Mouse (Mus musculus): ENCODE measurements around the gene Cep164.
A peak's percentile ranks its signal among the peaks of the same experiment; 100 is the strongest.
"Not testable (repeated sequence)": the region's sequence is repeated elsewhere in the genome, so short reads cannot be mapped to it uniquely, and the experiment has no call there.

Gene Cep164

DNA sequence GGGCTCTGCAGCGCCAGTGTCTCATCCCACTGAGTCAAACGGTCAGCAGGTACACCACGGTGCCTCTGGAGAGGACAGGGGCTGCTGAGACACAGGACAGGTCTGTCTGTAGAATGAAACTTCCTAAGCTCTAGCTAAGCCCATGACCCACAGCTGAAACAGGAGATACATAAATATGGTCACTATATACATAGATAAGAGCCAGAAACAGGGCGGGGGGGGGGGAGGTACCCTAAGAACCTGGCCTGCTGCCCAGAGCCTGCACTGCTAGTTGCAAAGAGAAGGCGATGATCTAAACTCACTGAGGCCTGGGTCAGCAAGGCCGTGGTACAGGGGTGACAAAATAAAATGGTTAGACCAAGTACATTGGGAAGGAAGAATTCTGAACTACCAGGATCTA is 40.9 kb downstream of the Cep164 start:
- no peak for DNase-seq (ENCODE audit: low spot score in 2 of 2)

GRCm38 (mm10) chr9:45787071-45787470 is 41.4 kb downstream of the Cep164 start:
- no peak for DNase-seq (ENCODE audit: low spot score in 2 of 2)

- DNase-seq (ENCODE audit: low spot score in 2 of 2) = no peak
These were observed 45.0 kb downstream of the Cep164 start for GRCm38 (mm10) chr9:45783249-45784069.

DNA sequence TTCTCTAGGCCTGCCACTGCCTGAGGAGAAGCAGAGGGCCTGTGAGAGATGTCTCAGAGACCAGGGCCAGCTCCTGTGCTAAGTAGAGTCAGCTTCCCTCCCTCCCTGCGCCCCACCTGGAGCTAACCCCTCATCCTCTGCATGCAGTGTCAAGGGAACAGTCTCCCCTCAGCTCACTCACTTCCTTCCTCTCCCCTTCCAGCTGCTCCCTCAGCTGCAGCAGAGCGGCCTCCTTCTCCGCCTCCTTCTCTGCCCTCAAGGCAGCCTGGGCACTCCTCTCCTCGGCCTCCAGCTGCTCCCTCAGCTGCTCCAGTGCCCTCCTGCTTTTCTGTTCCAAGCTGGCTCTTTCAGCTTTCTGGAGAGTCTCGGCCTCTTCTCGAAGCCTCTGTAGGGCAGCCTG is 49.3 kb downstream of the Cep164 start:
- DNase-seq (ENCODE audit: low spot score in 2 of 2) = no peak

DNA sequence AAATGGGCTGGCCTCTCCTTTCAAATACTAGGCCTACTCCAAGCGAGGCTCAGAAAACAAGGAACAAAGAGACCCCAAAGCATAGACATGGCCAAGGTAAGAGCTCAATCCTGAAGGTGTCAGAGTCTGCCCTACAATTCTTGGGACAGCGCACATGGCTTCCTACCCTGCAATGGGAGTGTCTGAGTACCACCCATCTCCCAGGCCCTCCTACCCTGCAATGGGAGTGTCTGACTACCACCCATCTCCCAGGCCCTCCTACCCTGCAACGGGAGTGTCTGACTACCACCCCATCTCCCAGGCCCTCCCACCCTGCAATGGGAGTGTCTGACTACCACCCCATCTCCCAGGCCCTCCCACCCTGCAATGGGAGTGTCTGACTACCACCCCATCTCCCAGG is 52.3 kb downstream of the Cep164 start:
- not testable (repeated sequence) for DNase-seq (ENCODE audit: low spot score in 2 of 2)

DNA sequence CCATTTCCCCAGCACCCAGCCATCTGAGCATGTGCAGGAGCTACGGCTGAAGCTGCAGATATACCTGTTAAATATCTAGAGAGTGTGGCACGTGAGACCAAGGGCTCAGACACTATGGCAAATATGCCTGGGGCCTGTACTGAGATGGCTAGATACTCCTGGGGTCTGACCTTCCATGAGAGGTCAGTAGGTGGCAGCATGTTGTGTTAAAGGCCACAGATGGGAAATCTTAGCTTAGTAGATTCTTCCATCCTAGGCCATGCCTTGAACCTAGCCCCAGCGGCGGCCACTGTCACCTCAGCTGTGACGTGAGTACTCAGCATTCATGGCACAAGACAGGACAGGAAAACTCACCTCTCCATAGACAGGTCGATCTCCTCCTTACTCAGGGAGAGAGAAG is 54.4 kb downstream of the Cep164 start:
- no peak for DNase-seq (ENCODE audit: low spot score in 2 of 2)

- no peak for DNase-seq (ENCODE audit: low spot score in 2 of 2)
These were observed 58.9 kb downstream of the Cep164 start for GRCm38 (mm10) chr9:45769596-45769995.

DNA sequence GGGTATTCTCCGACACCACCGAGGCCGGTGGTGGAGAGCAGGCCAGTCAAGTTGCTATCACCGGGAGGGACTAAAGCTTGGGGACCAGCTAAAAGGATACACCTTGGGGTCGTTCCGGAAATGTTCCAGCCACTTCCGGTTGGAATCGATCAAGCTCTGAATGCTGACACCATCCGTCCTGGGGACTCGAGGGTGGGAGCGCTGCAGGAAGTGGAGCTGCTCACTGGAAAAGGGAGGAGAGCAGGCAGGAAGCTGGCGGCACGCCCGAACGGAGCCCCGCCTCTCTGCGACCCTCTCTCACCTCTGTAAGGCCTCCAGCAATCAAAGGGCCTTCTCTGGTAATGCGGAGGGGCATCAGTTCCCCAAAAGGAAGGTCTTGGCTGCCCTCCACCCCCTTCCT is 60.1 kb downstream of the Cep164 start:
- no peak for DNase-seq (ENCODE audit: low spot score in 2 of 2)

- no peak for DNase-seq (ENCODE audit: low spot score in 2 of 2)
These were observed 61.3 kb downstream of the Cep164 start for GRCm38 (mm10) chr9:45767155-45767554.

- no peak for DNase-seq (ENCODE audit: low spot score in 2 of 2)
These were observed 62.3 kb downstream of the Cep164 start for GRCm38 (mm10) chr9:45766195-45766594.

DNA sequence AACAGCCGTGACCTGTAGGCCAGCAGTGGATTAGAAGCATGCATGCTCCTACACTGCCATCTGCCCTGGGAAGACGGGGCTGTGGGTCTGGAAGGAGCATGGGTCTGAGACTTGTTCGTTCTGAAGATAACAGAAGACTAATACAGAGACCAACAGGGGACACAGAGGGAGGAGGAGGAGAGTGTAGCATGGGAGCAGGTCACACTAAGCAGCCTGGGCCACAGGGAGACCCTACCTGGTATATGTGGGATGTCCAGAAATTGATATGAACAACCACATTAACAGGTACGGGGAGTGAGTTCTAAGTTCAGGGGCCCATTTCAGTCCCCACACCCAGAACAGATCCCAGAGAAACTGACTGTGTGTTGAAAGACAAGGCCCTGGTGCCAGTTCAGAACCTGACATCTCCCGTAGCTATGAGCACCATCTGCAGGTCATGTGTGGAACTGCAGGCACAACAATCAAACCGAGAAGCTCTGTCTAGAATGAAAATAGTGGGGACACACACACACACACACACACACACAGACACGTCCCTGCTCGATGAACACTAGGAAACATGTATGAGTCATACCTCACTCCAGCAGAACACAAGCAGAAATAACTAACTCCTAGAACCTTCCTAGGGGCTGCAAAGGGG is 73.9 kb downstream of the Cep164 start:
- DNase-seq (ENCODE audit: low spot score in 2 of 2) = peak; percentile 67 to 82

- DNase-seq (ENCODE audit: low spot score in 2 of 2) = no peak
These were observed 78.6 kb downstream of the Cep164 start for GRCm38 (mm10) chr9:45749917-45750316.

GRCm38 (mm10) chr9:45745451-45745850 is 83.0 kb downstream of the Cep164 start:
- DNase-seq (ENCODE audit: low spot score in 2 of 2) = no peak

DNA sequence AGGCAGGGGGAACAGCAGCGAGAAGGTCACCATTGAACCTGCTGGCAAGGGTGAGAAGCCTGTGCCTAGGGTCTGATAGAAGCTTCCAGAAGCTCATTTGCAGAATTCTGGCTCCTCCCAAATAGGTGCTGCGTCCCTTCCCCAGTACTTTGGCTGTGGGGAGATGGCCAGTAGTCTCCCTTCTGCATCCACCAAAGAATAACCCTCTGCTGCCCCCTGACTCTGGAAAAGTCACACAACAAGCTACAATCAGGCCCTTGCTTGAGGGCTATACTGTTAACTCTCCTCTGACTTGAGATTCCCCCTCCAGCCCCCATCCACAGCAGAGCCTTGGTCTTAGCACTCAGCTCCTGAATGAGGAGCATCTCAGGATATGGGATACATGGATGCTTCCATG is 87.9 kb downstream of the Cep164 start:
- DNase-seq (ENCODE audit: low spot score in 2 of 2) = no peak

GRCm38 (mm10) chr9:45739702-45740583 is 88.5 kb downstream of the Cep164 start:
- DNase-seq (ENCODE audit: low spot score in 2 of 2) = no peak

DNA sequence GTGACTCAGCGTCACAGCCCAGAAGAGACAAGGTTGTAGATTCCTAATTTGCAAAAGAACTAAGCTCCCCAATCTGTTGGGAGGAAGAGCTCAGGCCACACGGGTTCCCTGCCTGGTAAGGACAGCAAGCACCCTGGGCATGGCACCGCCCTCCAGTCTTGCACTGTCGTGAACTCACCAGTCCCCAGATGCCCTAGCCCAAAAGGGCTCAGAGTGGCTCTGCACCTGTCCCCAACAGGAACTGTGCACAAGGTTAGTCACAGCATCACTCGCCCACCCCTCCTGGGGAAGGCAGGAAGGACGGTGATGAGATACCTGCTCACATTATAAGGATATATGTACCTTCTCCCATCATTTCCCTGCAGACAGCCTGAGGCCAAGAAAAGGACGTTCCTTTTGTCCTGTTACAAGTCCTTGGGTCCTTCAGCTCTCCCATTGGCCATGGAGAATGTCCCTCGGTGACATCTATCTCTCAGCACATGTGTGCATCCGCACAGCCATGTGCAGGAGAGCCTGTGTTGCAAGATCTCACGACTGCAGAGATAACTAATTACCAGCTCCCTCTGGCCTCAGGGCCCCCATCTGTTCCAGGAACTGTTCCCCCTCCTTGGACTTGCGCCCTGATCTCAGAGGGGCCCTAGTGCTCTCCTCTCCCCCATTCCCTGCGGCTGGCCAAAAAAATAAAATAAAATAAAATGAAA is 89.3 kb downstream of the Cep164 start:
- DNase-seq (ENCODE audit: low spot score in 2 of 2) = no peak

- no peak for DNase-seq (ENCODE audit: low spot score in 2 of 2)
These were observed 95.2 kb downstream of the Cep164 start for GRCm38 (mm10) chr9:45733246-45733645.

GRCm38 (mm10) chr9:45731851-45732250 is 96.6 kb downstream of the Cep164 start:
- DNase-seq (ENCODE audit: low spot score in 2 of 2) = no peak

DNA sequence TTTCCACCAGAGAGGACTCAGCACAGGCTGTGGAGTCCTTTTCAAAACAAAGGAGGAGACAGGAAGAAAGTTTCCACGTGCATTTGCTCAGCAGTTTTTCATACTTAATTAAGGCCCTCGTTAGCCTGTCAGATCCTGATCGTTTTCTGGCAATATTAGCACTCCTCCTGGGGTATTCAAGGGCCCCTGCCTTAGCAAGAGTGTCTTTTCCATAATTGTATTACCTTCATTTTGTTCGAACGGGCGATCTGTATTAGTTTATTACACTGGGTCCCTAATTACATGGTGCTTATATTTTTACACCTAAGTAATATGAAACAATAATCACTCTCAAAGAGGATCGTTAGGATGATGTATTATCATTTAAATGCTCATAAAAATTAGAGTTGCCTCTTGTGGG is 108.5 kb downstream of the Cep164 start:
- no peak for DNase-seq (ENCODE audit: low spot score in 2 of 2)

Measured in frontal cortex, postnatal 10 days (tissue).